Mouse (Mus musculus) E14TG2a.4 (cell line): ENCODE measurements around the gene Lgmn.

ENCODE experiments used
- H3K27me3 ChIP-seq: 2 replicates; pipeline ENCODE4 v1.6.1; 2014; ENCODE audit warnings: low read length, control low read depth; ENCODE audit not compliant: insufficient read depth
- H3K36me3 ChIP-seq: 2 replicates; pipeline ENCODE4 v1.6.1; 2014; ENCODE audit warnings: low read length, control low read depth; ENCODE audit not compliant: insufficient read depth
- H3K4me1 ChIP-seq: replicated peaks from 2 replicates; pipeline ENCODE4 v1.6.1; 2014; ENCODE audit warnings: low read depth, low read length, control low read depth
- H3K4me3 ChIP-seq: replicated peaks from 2 replicates; pipeline ENCODE4 v1.5.1; 2014; ENCODE audit warnings: mild to moderate bottlenecking, low read length
- H3K9me3 ChIP-seq: 2 replicates; pipeline ENCODE4 v1.6.1; 2014; ENCODE audit warnings: low read length, control low read depth
- CTCF ChIP-seq: conservative IDR thresholded peaks from 2 replicates; pipeline ENCODE4 v1.5.1; 2014; ENCODE audit warnings: low read length
- NANOG ChIP-seq: IDR thresholded peaks from 2 replicates; pipeline ENCODE4 v1.6.1; 2014; ENCODE audit warnings: borderline replicate concordance, low read length, mixed read lengths
- POU5F1 ChIP-seq: IDR thresholded peaks from 2 replicates; pipeline ENCODE4 v1.6.1; 2014; ENCODE audit warnings: low read length, borderline replicate concordance

The Lgmn gene

GRCm38 (mm10) chr12:102456467-102457193 is 17.0 kb upstream of the Lgmn start:
- TF ChIP-seq POU5F1 (no peak), CTCF (no peak), NANOG (no peak)
- no peaks in the 10 kb centered on the region for H3K36me3 ChIP-seq
- no peaks in the 10 kb centered on the region for H3K4me1 ChIP-seq
- H3K9me3 ChIP-seq, result no peaks in the 10 kb centered on the region
- no peak overlapping the region for H3K4me3 ChIP-seq
- H3K27me3 ChIP-seq, result 0 out of 2 replicates have a peak, but pooled peaks cover 4% of the 10 kb centered on the region

DNA sequence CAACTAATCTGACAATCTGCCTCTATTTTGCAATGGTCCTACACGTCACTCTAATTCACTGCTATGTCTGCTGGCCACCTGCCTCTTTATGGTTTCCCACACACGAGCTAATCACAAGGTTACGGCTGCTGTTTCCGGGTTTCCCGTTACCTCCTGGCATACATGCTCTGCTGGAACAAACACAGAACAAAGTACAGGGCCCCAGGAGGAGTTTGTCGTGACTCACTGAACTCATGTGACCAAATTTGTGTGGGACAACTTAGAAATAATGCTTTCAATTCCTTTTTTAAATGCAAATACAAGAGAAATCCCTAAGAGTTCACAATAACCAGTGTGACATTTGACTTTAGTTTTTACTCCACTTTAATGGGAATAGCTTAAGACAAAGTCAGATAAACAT is 14.0 kb upstream of the Lgmn start:
- Histone ChIP-seq H3K27me3 (peaks cover 9% of the 10 kb centered on the region; the same call in 1 of the 2 replicates), H3K9me3 (no peaks in the 10 kb centered on the region), H3K36me3 (no peaks in the 10 kb centered on the region), H3K4me1 (peaks cover 9% of the 10 kb centered on the region), H3K4me3 (no peak overlapping the region)
- TF ChIP-seq NANOG (no peak), POU5F1 (no peak), CTCF (no peak)

DNA sequence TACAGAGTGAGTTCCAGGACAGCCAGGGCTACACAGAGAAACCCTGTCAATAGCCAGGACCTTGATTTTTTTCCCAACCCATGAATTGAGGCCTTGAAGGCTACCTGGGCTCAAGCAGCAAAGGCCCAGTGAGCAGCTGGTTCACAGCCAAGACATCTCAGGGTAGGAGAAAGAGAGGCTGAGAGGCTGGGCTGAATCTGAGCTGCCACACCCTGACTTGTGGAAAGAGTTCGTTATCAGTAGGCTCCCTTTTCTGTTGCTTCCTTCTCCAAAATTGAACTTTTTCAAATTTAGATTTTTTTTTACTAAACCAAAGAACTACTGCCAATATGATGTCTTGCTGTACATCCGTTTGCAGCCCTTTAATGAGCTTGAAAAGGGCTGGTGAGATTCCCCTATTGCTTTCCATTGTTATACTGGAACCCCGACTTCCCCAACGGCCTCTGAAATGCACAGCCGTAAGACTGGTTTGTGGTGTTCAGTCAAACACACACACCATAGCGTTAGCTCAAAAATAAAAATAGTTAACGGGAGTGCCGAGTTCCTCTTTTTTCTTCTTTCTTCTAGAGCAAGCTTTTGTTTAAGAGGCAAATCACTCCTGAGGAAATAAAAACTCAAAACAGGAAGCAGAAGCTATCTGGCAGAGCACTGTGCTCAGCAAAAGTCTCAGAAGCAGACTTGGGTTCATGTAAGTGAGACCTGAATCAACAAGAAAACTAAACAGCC is 11.7 kb upstream of the Lgmn start:
- Histone ChIP-seq H3K27me3 (peaks cover 6% of the 10 kb centered on the region; the same call in 1 of the 2 replicates), H3K9me3 (no peaks in the 10 kb centered on the region)
- TF ChIP-seq CTCF, result no peak

DNA sequence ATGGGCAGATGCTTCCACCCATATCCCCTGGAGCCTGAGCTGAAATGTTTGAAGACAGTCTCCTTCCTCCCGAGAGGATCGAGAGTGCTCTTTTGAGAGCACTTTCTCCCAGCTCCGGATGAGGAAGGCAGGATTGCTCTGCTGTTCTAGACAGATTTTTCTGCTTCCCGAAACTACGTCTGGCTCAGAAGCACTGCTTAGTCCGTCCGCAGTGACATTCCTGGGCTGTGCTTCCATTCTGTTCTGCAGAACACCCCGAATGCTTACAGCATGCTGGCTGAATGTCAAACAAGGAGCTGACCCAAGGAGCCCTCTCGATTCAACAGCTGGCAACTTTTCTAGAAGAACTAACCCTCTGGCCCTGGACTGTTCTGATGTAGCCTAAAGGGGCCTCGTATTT is 10.8 kb upstream of the Lgmn start:
- TF ChIP-seq CTCF, result no peak
- TF ChIP-seq POU5F1, result no peak
- no peak for TF ChIP-seq NANOG
- Histone ChIP-seq H3K4me3 (no peak overlapping the region), H3K9me3 (no peaks in the 10 kb centered on the region), H3K27me3 (peaks cover 7% of the 10 kb centered on the region; the same call in 1 of the 2 replicates), H3K36me3 (no peaks in the 10 kb centered on the region), H3K4me1 (peaks cover 9% of the 10 kb centered on the region)

More for the DNA sequence above, 11.7 kb upstream of the Lgmn start:
- no peak overlapping the region for H3K4me3 ChIP-seq
- H3K4me1 ChIP-seq, result peaks cover 9% of the 10 kb centered on the region
- no peaks in the 10 kb centered on the region for H3K36me3 ChIP-seq

GRCm38 (mm10) chr12:102445436-102445835 is 5.8 kb upstream of the Lgmn start:
- Histone ChIP-seq H3K27me3 (peaks cover 21% of the 10 kb centered on the region), H3K4me3 (no peak overlapping the region), H3K36me3 (no peaks in the 10 kb centered on the region), H3K9me3 (no peaks in the 10 kb centered on the region), H3K4me1 (peaks cover 10% of the 10 kb centered on the region)
- TF ChIP-seq CTCF, result no peak
- TF ChIP-seq POU5F1, result no peak
- no peak for TF ChIP-seq NANOG

DNA sequence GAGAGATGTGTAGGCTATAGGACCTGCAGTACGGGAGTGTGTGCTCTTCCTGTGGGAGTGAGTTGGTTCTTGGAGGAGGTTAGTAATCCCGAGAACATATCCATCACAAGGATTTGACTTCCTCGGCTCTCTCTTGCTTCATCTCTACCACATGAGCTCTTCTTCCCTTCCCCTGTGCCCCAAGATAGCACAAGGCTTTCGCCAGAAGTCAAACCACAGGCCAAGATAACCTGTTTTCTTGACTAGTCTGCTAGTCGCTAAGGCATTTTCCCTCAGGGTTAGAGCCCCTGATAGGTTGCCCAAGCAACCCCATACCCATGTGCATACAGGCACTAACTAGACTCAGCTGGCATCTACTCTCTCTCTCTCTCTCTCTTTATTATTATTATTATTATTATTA is 4.1 kb upstream of the Lgmn start:
- TF ChIP-seq CTCF (no peak), NANOG (no peak), POU5F1 (no peak)

DNA sequence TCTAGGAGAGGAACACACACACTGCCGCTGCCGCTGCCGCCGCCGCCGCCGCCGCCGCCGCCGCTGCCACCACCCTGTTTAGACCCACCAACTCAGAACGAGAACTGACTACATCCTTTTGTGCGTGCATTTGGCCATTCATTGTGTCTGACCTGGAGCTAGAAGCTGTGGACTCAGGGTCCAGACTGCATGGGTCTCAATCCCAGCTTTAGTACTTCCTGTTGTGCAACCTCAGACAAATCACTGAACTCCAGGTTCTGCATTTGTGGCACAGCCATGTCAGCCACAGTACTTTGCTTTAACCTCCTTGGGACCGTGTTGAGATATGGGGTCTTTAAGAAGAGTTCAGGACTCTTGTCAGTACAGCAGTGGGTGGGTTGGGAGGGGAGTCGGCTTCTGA is 3.0 kb upstream of the Lgmn start:
- no peaks in the 10 kb centered on the region for H3K9me3 ChIP-seq
- H3K4me1 ChIP-seq, result peaks cover 26% of the 10 kb centered on the region
- peak overlapping the region; percentile 45 for H3K4me3 ChIP-seq
- H3K36me3 ChIP-seq, result no peaks in the 10 kb centered on the region
- TF ChIP-seq NANOG (no peak), POU5F1 (no peak)
- H3K27me3 ChIP-seq, result peaks cover 15% of the 10 kb centered on the region

More for the DNA sequence above, 4.1 kb upstream of the Lgmn start:
- Histone ChIP-seq H3K4me1 (peaks cover 15% of the 10 kb centered on the region), H3K27me3 (peaks cover 15% of the 10 kb centered on the region), H3K4me3 (no peak overlapping the region), H3K36me3 (no peaks in the 10 kb centered on the region), H3K9me3 (no peaks in the 10 kb centered on the region)

DNA sequence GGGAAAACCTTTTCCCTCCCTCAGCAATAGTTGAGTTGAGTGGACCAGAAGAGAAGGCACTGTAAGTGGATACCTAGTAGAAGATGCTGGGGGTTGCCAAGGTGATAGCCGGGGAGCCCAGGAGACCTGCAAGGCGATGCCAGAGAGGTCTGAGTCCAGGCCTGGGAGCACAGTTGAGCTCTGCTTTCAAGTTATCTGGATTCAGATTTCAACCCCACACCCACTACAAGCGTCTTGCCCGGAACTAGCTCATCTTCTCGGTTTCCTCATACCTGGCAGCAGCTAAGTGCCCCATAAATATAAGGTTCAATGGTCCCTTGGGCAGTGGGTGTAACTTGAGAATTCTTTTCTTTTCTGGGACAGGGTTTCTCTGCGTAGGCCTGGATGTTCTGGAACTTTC is 1.5 kb upstream of the Lgmn start:
- Histone ChIP-seq H3K4me1 (peaks cover 26% of the 10 kb centered on the region), H3K36me3 (no peaks in the 10 kb centered on the region), H3K4me3 (no peak overlapping the region), H3K9me3 (no peaks in the 10 kb centered on the region), H3K27me3 (peaks cover 15% of the 10 kb centered on the region)
- no peak for TF ChIP-seq NANOG
